Mouse (Mus musculus) lung, postnatal 0 days (tissue): Measurements from ENCODE around the gene Ager.

Experiments used
- CTCF ChIP-seq: IDR thresholded peaks from 2 replicates; pipeline ENCODE4 v1.5.1; 2016; ENCODE audit warnings: antibody characterized with exemption, mild to moderate bottlenecking
- EP300 ChIP-seq: IDR thresholded peaks from 2 replicates; pipeline ENCODE4 v1.6.1; 2016; ENCODE audit warnings: antibody characterized with exemption, mild to moderate bottlenecking, control low read depth

DNA sequence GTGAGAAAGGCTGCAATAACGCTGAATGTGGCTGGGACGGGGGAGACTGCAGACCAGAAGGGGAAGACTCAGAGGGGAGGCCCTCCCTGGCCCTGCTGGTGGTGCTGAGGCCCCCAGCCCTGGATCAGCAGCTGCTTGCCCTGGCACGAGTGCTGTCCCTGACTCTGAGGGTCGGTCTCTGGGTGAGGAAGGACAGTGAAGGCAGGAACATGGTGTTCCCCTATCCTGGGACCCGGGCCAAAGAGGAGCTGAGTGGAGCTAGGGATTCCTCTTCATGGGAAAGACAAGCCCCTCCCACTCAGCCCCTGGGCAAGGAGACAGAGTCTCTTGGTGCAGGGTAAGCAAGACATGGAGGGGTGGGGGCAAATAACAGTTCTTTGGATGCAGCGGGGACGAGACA is 14.3 kb upstream of the Ager start:
- TF ChIP-seq CTCF: no peak
- no peak for TF ChIP-seq EP300
